ENCODE assay signal across 16 mouse cellular contexts in the genomic region with DNA sequence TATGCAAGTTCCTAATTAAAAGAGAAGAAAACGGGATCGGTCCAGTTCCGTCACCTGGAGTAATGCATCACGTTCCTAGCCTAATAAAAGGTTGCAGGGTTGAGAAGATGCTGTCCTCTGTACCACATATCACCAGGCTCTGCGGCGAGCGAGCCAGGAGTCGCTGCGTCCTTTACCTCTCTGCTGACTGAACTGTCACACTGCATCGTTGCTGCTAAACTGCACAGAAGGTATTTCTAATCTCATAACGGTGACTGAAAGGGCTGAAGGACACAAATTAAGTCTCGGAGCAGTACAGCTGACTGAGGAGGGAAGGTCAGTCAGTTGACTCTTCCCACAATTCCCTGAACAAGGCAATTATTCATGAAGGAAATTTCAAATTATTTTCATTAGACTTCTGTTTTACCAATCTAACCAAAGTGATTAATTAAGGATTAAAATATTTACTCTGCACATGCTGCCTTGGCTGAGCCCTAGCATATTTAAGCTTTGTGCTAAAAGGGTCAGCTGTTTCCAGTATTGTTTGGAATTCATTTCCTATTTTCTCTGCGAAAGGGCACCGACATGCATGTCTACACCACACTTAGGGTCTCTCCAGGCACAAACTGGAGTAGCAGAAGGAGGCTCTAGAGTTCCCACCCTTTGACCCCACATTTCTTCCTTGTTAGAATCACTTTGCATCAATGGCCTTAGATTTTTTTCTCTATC.
DNase-seq lines count a peak whose midpoint lies in the region; ATAC-seq and TF ChIP-seq lines count a peak whose summit lies in the region.
"Had no signal": no experiment of that assay in that cellular context is flagged by ENCODE, and none has a peak within 500 bp of the region (broad histone marks: within the 10 kb centered on the region; RNA-seq: fewer than 3 reads in every experiment).

No protein-coding gene starts in this region.

- no peak overlapping the region for H3K4me3 ChIP-seq in embryonic facial prominence, embryonic 11.5 days (ENCODE audit: low read depth, low read length)
- H3K4me3 ChIP-seq in embryonic facial prominence, embryonic 10.5 days = no peak overlapping the region
- H3K4me3 ChIP-seq in testis, adult 2 months (ENCODE audit: control insufficient read depth, low read depth, low read length) = peak overlapping the region; percentile 48; the same call in 1 of the 2 replicates
- no peak overlapping the region for H3K4me3 ChIP-seq in hindbrain, postnatal 0 days (ENCODE audit: low read length)
- H3K4me3 ChIP-seq: embryonic facial prominence, embryonic 13.5 days; layer of hippocampus, adult 2 months had no signal

- H3K9me3 ChIP-seq in embryonic facial prominence, embryonic 11.5 days (replicated peaks; ENCODE audit: control insufficient read depth, low read length) = no peaks in the 10 kb centered on the region
- no peaks in the 10 kb centered on the region for H3K9me3 ChIP-seq in embryonic facial prominence, embryonic 10.5 days
- no peaks in the 10 kb centered on the region for H3K9me3 ChIP-seq in hindbrain, postnatal 0 days (ENCODE audit: low read length)
- H3K9me3 ChIP-seq: embryonic facial prominence, embryonic 13.5 days had no signal

- no peak overlapping the region for H3K27ac ChIP-seq in embryonic facial prominence, embryonic 11.5 days (replicated peaks; ENCODE audit: low read depth, low read length)
- no peak overlapping the region for H3K27ac ChIP-seq in embryonic facial prominence, embryonic 10.5 days (replicated peaks)
- no peak overlapping the region for H3K27ac ChIP-seq in testis, adult 2 months (ENCODE audit: control insufficient read depth, insufficient read depth, low read depth, low read length)
- peak overlapping the region; percentile 68 for H3K27ac ChIP-seq in hindbrain, postnatal 0 days
- H3K27ac ChIP-seq: embryonic facial prominence, embryonic 13.5 days; layer of hippocampus, adult 2 months had no signal

- no peak overlapping the region for H3K9ac ChIP-seq in embryonic facial prominence, embryonic 11.5 days (replicated peaks; ENCODE audit: low read length)
- no peak overlapping the region for H3K9ac ChIP-seq in hindbrain, postnatal 0 days (replicated peaks; ENCODE audit: low read length)
- H3K9ac ChIP-seq: embryonic facial prominence, embryonic 13.5 days had no signal

- no peaks in the 10 kb centered on the region for H3K4me1 ChIP-seq in embryonic facial prominence, embryonic 11.5 days (ENCODE audit: control insufficient read depth, insufficient read depth, low read length)
- peaks cover 25% of the 10 kb centered on the region for H3K4me1 ChIP-seq in embryonic facial prominence, embryonic 10.5 days
- H3K4me1 ChIP-seq in testis, adult 2 months (ENCODE audit: control insufficient read depth, insufficient read depth, low read length) = no peaks in the 10 kb centered on the region
- H3K4me1 ChIP-seq in hindbrain, postnatal 0 days (ENCODE audit: insufficient read depth, low read length) = peaks cover 12% of the 10 kb centered on the region; the same call in 1 of the 2 replicates

- DNase-seq in embryonic facial prominence, embryonic 11.5 days (ENCODE audit: low spot score) = no peak
- DNase-seq in embryonic facial prominence, embryonic 10.5 days (ENCODE audit: low spot score) = no peak
- no peak for DNase-seq in testis, postnatal 14 days (ENCODE audit: low spot score)
- DNase-seq in hindbrain, postnatal 0 days (ENCODE audit: low spot score) = peak; percentile 42
- DNase-seq in frontal cortex, adult 2 months (ENCODE audit: extremely low spot score in 1 of 2, low spot score in 1 of 2) = no peak
- DNase-seq in thymus, postnatal 25 days = no peak
- DNase-seq in frontal cortex, postnatal 25 days (ENCODE audit: low spot score in 2 of 2) = no peak
- DNase-seq: adrenal gland, adult 2 months; heart, adult 18-20 months; heart, postnatal 10 days; kidney, adult 18-20 months had no signal

- ATAC-seq in embryonic facial prominence, embryonic 11.5 days (replicated peaks; ENCODE audit: insufficient number of reproducible peaks, low FRiP score, low TSS enrichment, low read depth) = 0 out of 2 replicates have a peak, but pooled peaks have one; percentile 62
- peak; percentile 28 for ATAC-seq in hindbrain, postnatal 0 days
- ATAC-seq: lung, postnatal 0 days had no signal

- no peak overlapping the region for H3K4me2 ChIP-seq in embryonic facial prominence, embryonic 11.5 days (ENCODE audit: low read depth, low read length)
- H3K4me2 ChIP-seq in hindbrain, postnatal 0 days (ENCODE audit: low read depth, low read length) = 0 out of 2 replicates have a peak overlapping the region, but pooled peaks have one; percentile 3
- H3K4me2 ChIP-seq: embryonic facial prominence, embryonic 13.5 days; liver, embryonic 11.5 days had no signal

- no peaks in the 10 kb centered on the region for H3K36me3 ChIP-seq in embryonic facial prominence, embryonic 11.5 days (replicated peaks; ENCODE audit: control insufficient read depth, insufficient read depth, low read depth, low read length)
- H3K36me3 ChIP-seq in embryonic facial prominence, embryonic 10.5 days (replicated peaks) = no peaks in the 10 kb centered on the region
- H3K36me3 ChIP-seq in testis, adult 2 months (ENCODE audit: control insufficient read depth, insufficient read depth, low read length) = no peaks in the 10 kb centered on the region
- H3K36me3 ChIP-seq in hindbrain, postnatal 0 days (ENCODE audit: insufficient read depth, low read length) = no peaks in the 10 kb centered on the region
- H3K36me3 ChIP-seq: embryonic facial prominence, embryonic 13.5 days had no signal

- no peak for TF ChIP-seq CTCF in testis, adult 2 months (IDR thresholded peaks at IDR 0.05; ENCODE audit: control insufficient read depth, insufficient read depth, insufficient replicate concordance, low read depth, low read length)
- TF ChIP-seq CTCF in hindbrain, postnatal 0 days (IDR thresholded peaks at IDR 0.05; ENCODE audit: low read depth) = no peak

- 61% methylated on average over 14 of the region's 14 CpGs for WGBS in embryonic facial prominence, embryonic 11.5 days
- WGBS in embryonic facial prominence, embryonic 10.5 days = 72% methylated on average over 14 of the region's 14 CpGs
- 38% methylated on average over 14 of the region's 14 CpGs for WGBS in hindbrain, postnatal 0 days

- no peak for TF ChIP-seq POLR2A in testis, adult 2 months (IDR thresholded peaks at IDR 0.05; ENCODE audit: control insufficient read depth, low read depth, low read length)

- no peaks in the 10 kb centered on the region for H3K27me3 ChIP-seq in embryonic facial prominence, embryonic 11.5 days (ENCODE audit: control insufficient read depth, insufficient read depth, low read length)
- H3K27me3 ChIP-seq in embryonic facial prominence, embryonic 10.5 days (replicated peaks; ENCODE audit: low read depth, poor library complexity, severe bottlenecking) = no peaks in the 10 kb centered on the region
- no peaks in the 10 kb centered on the region for H3K27me3 ChIP-seq in testis, adult 2 months (ENCODE audit: control insufficient read depth, insufficient read depth, low read length)
- no peaks in the 10 kb centered on the region for H3K27me3 ChIP-seq in hindbrain, postnatal 0 days (ENCODE audit: insufficient read depth, low read length)
